Mouse (Mus musculus): Measurements from ENCODE around the gene Adarb1. TPM values are rescaled to one million over a fixed set of nuclear protein-coding genes. Genes with fewer than 3 reads are reported as not detected.

The Adarb1 gene
- polyA plus RNA-seq (2021) = 12.4 TPM

GRCm38 (mm10) chr10:77418138-77418537 is at the start of gene Adarb1:
Gene Adarb1, minus strand, starts transcription at chr10:77418270.
- TF ChIP-seq CTCF (IDR thresholded peaks at IDR 0.05) = no peak
- H3K27me3 ChIP-seq = no peaks in the 10 kb centered on the region
- in situ Hi-C loops (cut with MboI; ENCODE audit: low pct_unique_long_range_greater_than_20kb) = no loop called here
- CTCF ChIA-PET = no interaction called here
- POLR2A ChIA-PET = interaction anchor here (1.5 kb wide), 1 partner anchor 89 kb away, joined by 6 read pairs; no protein-coding TSS in a partner anchor
- DNase-seq (ENCODE audit: low read depth, low spot score) (no peak), ATAC-seq (peak; percentile 92)

DNA sequence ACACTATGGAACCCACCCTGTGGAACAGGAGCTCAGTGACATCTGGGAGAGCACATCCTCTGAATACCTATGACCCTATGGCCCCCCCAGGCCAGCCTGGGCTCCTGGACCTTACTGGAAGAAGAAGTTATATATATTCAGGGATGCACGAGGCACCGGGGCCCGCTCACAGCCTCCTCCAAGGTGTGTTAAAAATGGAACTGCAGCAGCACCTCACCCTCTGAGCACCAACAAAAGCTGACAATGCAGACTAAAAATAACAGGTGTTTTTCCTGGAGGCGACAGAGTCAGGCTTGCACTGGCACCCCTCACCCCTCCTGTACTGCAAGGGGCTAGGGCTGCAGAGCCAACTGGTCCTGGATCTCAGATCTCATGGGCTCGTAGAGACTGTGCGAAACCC is 49.3 kb upstream of the Adarb1 start:
- POLR2A ChIA-PET = interaction anchor here (1.1 kb wide), 1 partner anchor 10 kb away, joined by 4 read pairs; no protein-coding TSS in a partner anchor
- ATAC-seq (no peak), DNase-seq (ENCODE audit: low read depth, low spot score) (no peak)
- TF ChIP-seq CTCF (IDR thresholded peaks at IDR 0.05) = no peak
- CTCF ChIA-PET = no interaction called here
- no peaks in the 10 kb centered on the region for H3K27me3 ChIP-seq
- in situ Hi-C loops (cut with MboI; ENCODE audit: low pct_unique_long_range_greater_than_20kb) = no loop called here

DNA sequence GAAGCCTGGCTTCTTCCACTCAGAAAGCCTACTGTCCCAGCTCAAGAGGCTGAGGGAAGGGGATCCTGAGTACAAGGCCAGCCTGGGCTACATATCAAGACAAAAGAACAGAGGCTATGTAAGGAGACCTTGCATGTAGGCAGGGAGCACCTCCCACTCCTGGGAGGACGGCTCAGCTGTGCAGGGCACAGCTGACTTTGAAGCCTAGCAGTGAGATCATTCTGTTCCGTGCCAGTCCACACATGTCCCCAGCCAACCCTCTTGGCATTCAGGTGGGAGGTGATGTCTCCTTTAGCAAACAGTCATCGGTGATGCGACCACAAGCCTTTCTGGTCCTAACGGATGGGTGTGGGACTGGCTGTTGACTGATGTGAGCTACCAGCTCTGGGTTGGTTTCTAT is 47.8 kb upstream of the Adarb1 start:
- no peaks in the 10 kb centered on the region for H3K27me3 ChIP-seq
- no peak for DNase-seq (ENCODE audit: low read depth, low spot score)
- ChIA-PET POLR2A (no interaction called here), CTCF (interaction anchor here (1.1 kb wide), 1 partner anchor 37 kb away, joined by 3 read pairs; no protein-coding TSS in a partner anchor)
- in situ Hi-C loops (cut with MboI; ENCODE audit: low pct_unique_long_range_greater_than_20kb) = no loop called here
- no peak for ATAC-seq
- no peak for TF ChIP-seq CTCF (IDR thresholded peaks at IDR 0.05)

DNA sequence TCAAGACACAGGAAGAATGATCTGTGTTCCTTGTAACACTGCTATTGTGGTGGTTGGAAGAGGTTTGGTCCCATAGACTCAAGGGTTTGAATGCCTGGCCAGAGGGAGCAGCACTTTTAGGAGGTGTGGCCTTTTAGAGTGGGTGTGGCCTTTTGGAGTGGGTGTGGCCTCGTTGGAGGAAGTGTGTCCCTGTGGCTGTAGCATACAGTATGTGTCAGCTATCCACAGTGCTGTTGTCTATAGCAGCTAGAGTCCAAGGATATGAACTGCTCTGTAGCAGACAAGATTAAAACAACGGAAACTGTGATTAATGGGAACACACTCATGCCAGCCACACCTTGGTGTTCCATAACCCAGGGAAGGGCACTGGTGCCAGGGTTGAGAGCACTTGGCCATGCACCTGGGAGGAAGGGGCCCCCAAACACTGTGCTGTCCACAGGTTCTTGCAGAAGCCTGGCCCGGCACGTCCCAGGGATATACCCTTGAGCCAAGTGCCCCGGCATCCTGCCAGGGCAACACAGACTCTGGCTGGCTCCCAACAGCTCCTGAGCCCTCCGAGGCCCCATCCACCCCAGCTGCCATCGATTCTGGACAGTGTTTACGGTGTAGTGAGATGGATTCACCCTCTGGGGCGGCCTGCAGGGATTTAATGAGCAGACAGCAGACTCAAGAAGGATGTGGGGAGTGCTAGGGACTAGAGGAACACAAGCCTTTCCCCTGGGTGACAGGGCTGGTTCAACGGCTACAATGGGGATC is 46.3 kb upstream of the Adarb1 start:
- DNase-seq (ENCODE audit: low read depth, low spot score) = no peak
- ChIA-PET POLR2A (no interaction called here), CTCF (interaction anchor here (1.8 kb wide), 2 partner anchors 45 to 101 kb away, joined by 3 to 4 read pairs; no protein-coding TSS in a partner anchor)
- no peaks in the 10 kb centered on the region for H3K27me3 ChIP-seq
- no peak for TF ChIP-seq CTCF (IDR thresholded peaks at IDR 0.05)
- in situ Hi-C loops (cut with MboI; ENCODE audit: low pct_unique_long_range_greater_than_20kb) = no loop called here
- ATAC-seq = peak; percentile 6

DNA sequence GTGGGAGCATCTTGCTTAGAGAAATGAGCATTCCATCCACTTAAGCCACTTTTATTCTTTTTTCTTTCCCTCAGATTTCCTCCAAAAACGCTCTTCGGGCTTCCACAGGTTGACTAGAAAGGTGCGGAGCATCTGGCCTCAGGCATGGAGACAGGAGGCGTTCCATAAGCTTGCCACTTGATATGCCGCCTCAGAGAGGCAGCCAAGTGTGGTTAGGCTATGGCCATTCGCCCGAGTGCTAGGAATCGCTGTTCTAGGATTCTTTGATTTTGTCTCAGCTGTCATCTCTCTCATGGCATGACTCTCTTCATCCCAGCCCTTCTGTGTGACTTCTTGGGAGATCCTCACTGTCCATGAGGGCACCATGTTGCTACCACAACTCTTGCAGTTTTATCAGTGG is 43.1 kb upstream of the Adarb1 start:
- no peak for ATAC-seq
- TF ChIP-seq CTCF (IDR thresholded peaks at IDR 0.05) = no peak
- CTCF ChIA-PET = interaction anchor here (1.5 kb wide), 1 partner anchor 12 kb away, joined by 3 read pairs; no protein-coding TSS in a partner anchor
- DNase-seq (ENCODE audit: low read depth, low spot score) = no peak
- no peaks in the 10 kb centered on the region for H3K27me3 ChIP-seq
- in situ Hi-C loops (cut with MboI; ENCODE audit: low pct_unique_long_range_greater_than_20kb) = no loop called here
- POLR2A ChIA-PET = no interaction called here

DNA sequence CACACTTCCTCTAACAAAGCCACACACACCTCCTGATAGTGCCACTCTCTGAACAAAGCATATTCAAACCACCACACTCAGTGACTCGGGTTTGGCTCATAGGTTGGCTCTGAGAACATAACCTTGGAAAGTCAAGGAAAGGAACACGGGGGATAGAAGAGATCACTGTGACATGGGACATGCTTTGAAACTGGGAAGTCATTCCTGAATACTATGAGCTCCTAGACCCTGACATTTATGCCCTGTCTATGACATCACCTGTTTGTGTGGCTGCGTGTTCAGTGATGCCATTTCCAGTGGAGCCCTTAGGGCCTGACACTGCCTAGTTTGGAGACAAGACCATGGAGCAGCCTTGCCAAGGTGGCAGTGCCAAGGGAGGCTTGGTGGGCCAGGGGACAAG is 39.6 kb upstream of the Adarb1 start:
- ChIA-PET CTCF (no interaction called here), POLR2A (interaction anchor here (1.1 kb wide), 1 partner anchor 8 kb away, joined by 3 read pairs; no protein-coding TSS in a partner anchor)
- DNase-seq (ENCODE audit: low read depth, low spot score) (no peak), ATAC-seq (no peak)
- TF ChIP-seq CTCF (IDR thresholded peaks at IDR 0.05) = no peak
- H3K27me3 ChIP-seq = no peaks in the 10 kb centered on the region
- in situ Hi-C loops (cut with MboI; ENCODE audit: low pct_unique_long_range_greater_than_20kb) = no loop called here

DNA sequence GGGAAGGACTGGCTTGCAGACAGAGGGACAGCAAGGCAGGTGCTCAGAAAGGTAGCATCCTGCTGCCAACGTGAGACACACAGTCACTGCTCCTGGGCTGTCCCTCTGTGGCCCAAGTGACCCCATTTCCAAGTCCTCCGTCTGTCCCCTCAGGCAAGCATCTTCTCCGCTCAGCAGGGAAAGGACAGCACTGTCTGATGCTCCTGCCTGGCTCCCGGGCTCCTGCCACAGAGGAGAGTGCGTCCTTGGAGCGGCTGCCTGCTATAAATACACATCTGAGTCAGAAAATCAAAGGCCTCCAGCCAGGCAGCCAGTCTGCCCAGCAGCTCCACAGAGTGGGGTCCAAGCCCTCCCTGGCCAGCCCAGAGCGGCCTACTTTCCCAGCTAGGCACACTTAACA is 38.4 kb upstream of the Adarb1 start:
- in situ Hi-C loops (cut with MboI; ENCODE audit: low pct_unique_long_range_greater_than_20kb) = no loop called here
- H3K27me3 ChIP-seq = no peaks in the 10 kb centered on the region
- no peak for TF ChIP-seq CTCF (IDR thresholded peaks at IDR 0.05)
- ChIA-PET CTCF (no interaction called here), POLR2A (no interaction called here)
- DNase-seq (ENCODE audit: low read depth, low spot score) = no peak
- no peak for ATAC-seq

GRCm38 (mm10) chr10:77455251-77456010 is 37.4 kb upstream of the Adarb1 start:
- no peak for TF ChIP-seq CTCF (IDR thresholded peaks at IDR 0.05)
- ChIA-PET CTCF (no interaction called here), POLR2A (no interaction called here)
- no peaks in the 10 kb centered on the region for H3K27me3 ChIP-seq
- no peak for ATAC-seq
- in situ Hi-C loops (cut with MboI; ENCODE audit: low pct_unique_long_range_greater_than_20kb) = no loop called here
- DNase-seq (ENCODE audit: low read depth, low spot score) = no peak

DNA sequence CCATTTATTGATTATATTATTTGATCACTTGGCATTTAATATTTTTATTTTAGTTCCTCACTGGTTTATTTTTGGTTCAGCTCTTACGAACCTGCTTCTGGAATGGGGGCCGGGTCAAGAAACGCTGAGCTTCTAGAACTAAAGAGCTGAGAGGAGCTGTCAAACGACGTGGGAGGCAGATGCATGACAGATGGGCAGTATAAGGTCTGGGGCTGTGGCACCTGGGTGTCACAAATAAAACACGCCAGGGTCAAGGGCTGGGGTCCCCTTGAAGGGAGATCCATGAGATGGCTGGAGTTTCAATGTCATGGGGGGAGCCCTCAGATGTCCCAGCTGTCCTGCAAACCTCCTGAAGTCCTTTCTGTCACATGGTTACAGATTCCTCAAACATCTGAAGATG is 36.7 kb upstream of the Adarb1 start:
- in situ Hi-C loops (cut with MboI; ENCODE audit: low pct_unique_long_range_greater_than_20kb) = loop anchor here (5.0 kb wide), 1 partner anchor 43 kb away; no protein-coding TSS in a partner anchor
- H3K27me3 ChIP-seq = no peaks in the 10 kb centered on the region
- no peak for TF ChIP-seq CTCF (IDR thresholded peaks at IDR 0.05)
- DNase-seq (ENCODE audit: low read depth, low spot score) (no peak), ATAC-seq (no peak)
- ChIA-PET POLR2A (interaction anchor here (0.7 kb wide), 1 partner anchor 21 kb away, joined by 3 read pairs; no protein-coding TSS in a partner anchor), CTCF (no interaction called here)

- DNase-seq (ENCODE audit: low read depth, low spot score) (peak; percentile 79), ATAC-seq (peak; percentile 54)
- no peaks in the 10 kb centered on the region for H3K27me3 ChIP-seq
- TF ChIP-seq CTCF (IDR thresholded peaks at IDR 0.05) = no peak
- POLR2A ChIA-PET = no interaction called here
- CTCF ChIA-PET = no interaction called here
- in situ Hi-C loops (cut with MboI; ENCODE audit: low pct_unique_long_range_greater_than_20kb) = loop anchor here (5.0 kb wide), 1 partner anchor 45 kb away; no protein-coding TSS in a partner anchor
Observed at GRCm38 (mm10) chr10:77451822-77452221, 33.8 kb upstream of the Adarb1 start.

- POLR2A ChIA-PET = interaction anchor here (1.0 kb wide), 2 partner anchors 8 to 33 kb away, joined by 3 to 4 read pairs; no protein-coding TSS in a partner anchor
- in situ Hi-C loops (cut with MboI; ENCODE audit: low pct_unique_long_range_greater_than_20kb) = loop anchor here (5.0 kb wide), 1 partner anchor 47 kb away; no protein-coding TSS in a partner anchor
Observed at GRCm38 (mm10) chr10:77450159-77450464, 32.0 kb upstream of the Adarb1 start.

More at GRCm38 (mm10) chr10:77450159-77450464, 32.0 kb upstream of the Adarb1 start:
- DNase-seq (ENCODE audit: low read depth, low spot score) = no peak
- ATAC-seq = no peak
- TF ChIP-seq CTCF (IDR thresholded peaks at IDR 0.05) = no peak
- H3K27me3 ChIP-seq = no peaks in the 10 kb centered on the region
- CTCF ChIA-PET = interaction anchor here (0.7 kb wide), 1 partner anchor 13 kb away, joined by 3 read pairs; no protein-coding TSS in a partner anchor

Measured in Patski (cell line).